Mouse (Mus musculus) limb, embryonic 14.5 days (tissue): ENCODE results near the gene Crym. TPM values are rescaled to one million over a fixed set of nuclear protein-coding genes. Genes with fewer than 3 reads are reported as not detected.
A peak's percentile ranks its signal among the peaks of the same experiment; 100 is the strongest.

Experiments used
- ATAC-seq: fragments of 200-750 bp; cut with Nextera tagmentation; 2 replicates; pipeline ENCODE4 v1.8.0; 2017; ENCODE audit warnings: low read depth, moderate number of reproducible peaks, moderate TSS enrichment; ENCODE audit not compliant: low FRiP score
- DNase-seq: peaks from one replicate; pipeline ENCODE4 v3.0.0-alpha.2; 2015; ENCODE audit warnings: low spot score
- H3K27ac ChIP-seq: fragments of 300-500 bp; sonication (generic); replicated peaks from 2 replicates; pipeline ENCODE4 v1.5.1; 2014; ENCODE audit warnings: low read depth, mild to moderate bottlenecking, low read length, moderate library complexity, mixed read lengths
- H3K27me3 ChIP-seq: fragments of 300-500 bp; sonication (generic); 2 replicates; pipeline ENCODE4 v1.6.1; 2014; ENCODE audit warnings: low read length, mixed read lengths; ENCODE audit not compliant: control insufficient read depth, insufficient read depth
- H3K36me3 ChIP-seq: fragments of 300-500 bp; sonication (generic); 2 replicates; pipeline ENCODE4 v1.6.1; 2014; ENCODE audit warnings: mild to moderate bottlenecking, low read length, moderate library complexity, mixed read lengths; ENCODE audit not compliant: control insufficient read depth, insufficient read depth
- H3K4me1 ChIP-seq: fragments of 300-500 bp; sonication (generic); 2 replicates; pipeline ENCODE4 v1.6.1; 2014; ENCODE audit warnings: antibody characterized with exemption, low read length, mixed read lengths; ENCODE audit not compliant: control insufficient read depth, insufficient read depth
- H3K4me2 ChIP-seq: fragments of 300-500 bp; sonication (generic); replicated peaks from 2 replicates; pipeline ENCODE4 v1.6.1; 2014; ENCODE audit warnings: low read depth, mild to moderate bottlenecking, low read length, moderate library complexity; ENCODE audit not compliant: severe bottlenecking
- H3K4me3 ChIP-seq: fragments of 300-500 bp; sonication (generic); replicated peaks from 2 replicates; pipeline ENCODE4 v1.5.1; 2014; ENCODE audit warnings: low read length
- H3K9ac ChIP-seq: fragments of 300-500 bp; sonication (generic); 2 replicates; pipeline ENCODE4 v1.6.1; 2014; ENCODE audit warnings: mild to moderate bottlenecking, low read depth, low read length, moderate library complexity; ENCODE audit not compliant: severe bottlenecking
- H3K9me3 ChIP-seq: fragments of 300-500 bp; sonication (generic); 2 replicates; pipeline ENCODE4 v1.6.1; 2016; ENCODE audit warnings: low read length; ENCODE audit not compliant: control insufficient read depth
- POLR2A ChIP-seq: fragments of 200-500 bp; IDR thresholded peaks from 2 replicates; pipeline ENCODE4 v1.8.0; 2012; ENCODE audit warnings: inconsistent platforms, mild to moderate bottlenecking, moderate library complexity, borderline replicate concordance; ENCODE audit not compliant: insufficient read depth, insufficient read length; ENCODE audit errors: extremely low read depth
- WGBS: fragments of 180-500 bp; shearing (Covaris S2); extraction: QIAGEN DNeasy Blood & Tissue Kit; methylation state at CpG from one replicate; pipeline ENCODE4 v1.1.7; 2014; 5-methylcytosine and 5-hydroxymethylcytosine counted together
- polyA plus RNA-seq, 2 experiments: library from polyadenylated mRNA; depleted of rRNA in 1 of 2; stranded (reverse) in 1 of 2; unstranded in 1 of 2; fragments of >200 nt; fragmentation: Nextera tagmentation in 1 of 2; extraction: Ambion mirVana in 1 of 2; gene quantifications; 2 replicates each; pipeline versions ENCODE4 v1.2.1 to v1.2.3; 2012 to 2014

Crym gene
- polyA plus RNA-seq (2012; rRNA removed) = 12.9 and 16.9 TPM in 2 replicates
- 12.3 and 13.3 TPM in 2 replicates for polyA plus RNA-seq (2014; fragmentation: Nextera tagmentation; extraction: Ambion mirVana)

GRCm38 (mm10) chr7:120201771-120202170 lies at the start of gene Crym:
Gene Crym, minus strand, starts transcription at chr7:120202111.
- no peak within 1 kb of the TSS for H3K27ac ChIP-seq
- TF ChIP-seq POLR2A = no peak
- ATAC-seq (peak; percentile 12; the same call in 1 of the 2 replicates), DNase-seq (no peak)
- peaks cover 16% of the 10 kb centered on the region for H3K27me3 ChIP-seq
- no peaks in the 10 kb centered on the region for H3K9me3 ChIP-seq
- peak within 1 kb of the TSS; percentile 46 for H3K4me2 ChIP-seq
- H3K36me3 ChIP-seq = no peaks in the 10 kb centered on the region
- 3% methylated on average over 25 of the region's 26 CpGs for WGBS
- H3K4me3 ChIP-seq = peak within 1 kb of the TSS; percentile 27
- H3K9ac ChIP-seq = peak within 1 kb of the TSS; percentile 25; the same call in 1 of the 2 replicates
- peaks cover 4% of the 10 kb centered on the region; the same call in 1 of the 2 replicates for H3K4me1 ChIP-seq

GRCm38 (mm10) chr7:120241092-120241491 lies 39.2 kb upstream of the Crym start:
- Histone ChIP-seq H3K4me3 (no peak overlapping the region), H3K4me2 (no peak overlapping the region), H3K27me3 (no peaks in the 10 kb centered on the region), H3K9ac (no peak overlapping the region), H3K36me3 (no peaks in the 10 kb centered on the region), H3K4me1 (no peaks in the 10 kb centered on the region), H3K9me3 (no peaks in the 10 kb centered on the region), H3K27ac (no peak overlapping the region)
- no peak for DNase-seq
- no peak for ATAC-seq
- TF ChIP-seq POLR2A = no peak

GRCm38 (mm10) chr7:120228541-120228940 lies 26.6 kb upstream of the Crym start:
- Histone ChIP-seq H3K4me3 (no peak overlapping the region), H3K9ac (no peak overlapping the region), H3K36me3 (no peaks in the 10 kb centered on the region), H3K27me3 (no peaks in the 10 kb centered on the region), H3K27ac (no peak overlapping the region), H3K4me2 (no peak overlapping the region), H3K4me1 (no peaks in the 10 kb centered on the region), H3K9me3 (no peaks in the 10 kb centered on the region)
- no peak for TF ChIP-seq POLR2A
- ATAC-seq (no peak), DNase-seq (no peak)

- Histone ChIP-seq H3K9me3 (no peaks in the 10 kb centered on the region), H3K36me3 (no peaks in the 10 kb centered on the region), H3K4me1 (peaks cover 4% of the 10 kb centered on the region; the same call in 1 of the 2 replicates), H3K27ac (no peak overlapping the region), H3K4me2 (no peak overlapping the region), H3K9ac (no peak overlapping the region), H3K27me3 (peaks cover 9% of the 10 kb centered on the region; the same call in 1 of the 2 replicates), H3K4me3 (no peak overlapping the region)
- no peak for DNase-seq
- no peak for ATAC-seq
- 59% methylated on average over 9 of the region's 9 CpGs for WGBS
- no peak for TF ChIP-seq POLR2A
Observed at GRCm38 (mm10) chr7:120205989-120206388, 4.1 kb upstream of the Crym start.

GRCm38 (mm10) chr7:120203789-120204188 lies 1.9 kb upstream of the Crym start, which contains the start of gene Abca14:
Gene Abca14, plus strand, starts transcription at chr7:120203961.
- Histone ChIP-seq H3K36me3 (no peaks in the 10 kb centered on the region), H3K4me1 (peaks cover 4% of the 10 kb centered on the region; the same call in 1 of the 2 replicates), H3K4me3 (no peak within 1 kb of the TSS), H3K27ac (no peak within 1 kb of the TSS), H3K27me3 (peaks cover 16% of the 10 kb centered on the region), H3K9ac (no peak within 1 kb of the TSS), H3K4me2 (no peak within 1 kb of the TSS; the same call in 1 of the 2 replicates), H3K9me3 (no peaks in the 10 kb centered on the region)
- WGBS = 6% methylated on average over 26 of the region's 26 CpGs
- TF ChIP-seq POLR2A = no peak
- DNase-seq = peak; percentile 78
- ATAC-seq = peak; percentile 70
